Mouse (Mus musculus) E14TG2a.4 (cell line): ENCODE measurements around the gene Fli1.

Source experiments
- CTCF ChIP-seq: conservative IDR thresholded peaks from 2 replicates; pipeline ENCODE4 v1.5.1; 2014; ENCODE audit warnings: low read length
- NANOG ChIP-seq: IDR thresholded peaks from 2 replicates; pipeline ENCODE4 v1.6.1; 2014; ENCODE audit warnings: borderline replicate concordance, low read length, mixed read lengths

DNA sequence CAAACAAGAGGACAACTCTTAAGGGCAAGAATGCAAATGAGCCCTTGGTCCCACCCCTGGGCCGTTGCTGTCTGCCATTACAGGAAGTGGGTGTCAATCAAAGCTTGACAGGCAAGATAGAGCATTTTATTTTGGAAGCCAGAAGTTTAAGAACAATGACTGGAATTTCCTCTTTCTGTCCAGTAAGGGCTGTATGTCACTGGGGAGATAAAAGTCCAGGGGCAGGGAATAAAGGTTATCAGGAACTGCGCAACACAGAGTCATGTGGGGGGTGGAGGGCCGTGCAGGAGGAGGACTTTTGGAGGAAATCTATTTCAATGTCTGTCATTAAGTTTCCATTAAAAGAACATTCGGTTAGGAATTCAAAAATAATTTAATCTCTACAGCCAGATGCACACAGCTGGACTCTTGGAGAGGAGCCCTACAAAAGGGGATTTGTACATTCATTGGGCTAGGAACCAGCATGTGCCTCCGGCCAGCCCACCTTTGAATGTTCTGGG is 141.9 kb downstream of the Fli1 start:
- TF ChIP-seq CTCF = no peak
- no peak for TF ChIP-seq NANOG
